Mouse (Mus musculus) inflammation-experienced regulatory T-cells (primary cell): ENCODE data around the gene Rpp40. TPM values are rescaled to one million over a fixed set of nuclear protein-coding genes. Genes with fewer than 3 reads are reported as not detected.

Experiments
- polyA plus RNA-seq, 2 experiments: library from polyadenylated mRNA; unstranded; fragments of 100-300 nt; shearing (Covaris generic); gene quantifications; one replicate each; pipeline ENCODE4 v1.2.1; 2017

Rpp40 gene
- polyA plus RNA-seq = 10 to 100 TPM in 1 of 2 experiments, 1 to 10 TPM in 1; 9.0 to 12.1 TPM

GRCm38 (mm10) chr13:35905879-35906481 lies at the start of gene Rpp40:
Gene Rpp40, minus strand, starts transcription at chr13:35906359.

Other genes with a start within 250 kb of the Rpp40 start
- 10 to 100 TPM; 14.8 to 17.5 TPM for gene Cdyl, start 246.5 kb downstream of the Rpp40 start, polyA plus RNA-seq
- gene Ppp1r3g, start 52.5 kb upstream of the Rpp40 start, polyA plus RNA-seq = not detected
- gene Fars2, start 211.1 kb upstream of the Rpp40 start, polyA plus RNA-seq = 10 to 100 TPM; 20.7 to 35.2 TPM
- 10 to 100 TPM in 1 of 2 experiments, 1 to 10 TPM in 1; 6.6 to 12.9 TPM for gene Lyrm4, start 211.2 kb upstream of the Rpp40 start, polyA plus RNA-seq